Mouse (Mus musculus) liver, embryonic 16.5 days (tissue): ENCODE results near the gene Tbc1d22a. TPM values are rescaled to one million over a fixed set of nuclear protein-coding genes. Genes with fewer than 3 reads are reported as not detected.

Source experiments
- ATAC-seq: fragments of 200-750 bp; cut with Nextera tagmentation; 2 replicates; pipeline ENCODE4 v1.8.0; 2017; ENCODE audit warnings: low read depth, mild to moderate bottlenecking, moderate number of reproducible peaks, moderate library complexity
- H3K27ac ChIP-seq: fragments of 300-500 bp; sonication (generic); 2 replicates; pipeline ENCODE4 v1.5.1; 2014; ENCODE audit warnings: mild to moderate bottlenecking, low read length
- H3K27me3 ChIP-seq: fragments of 300-500 bp; sonication (generic); 2 replicates; pipeline ENCODE4 v1.6.1; 2014; ENCODE audit warnings: low read depth, low read length, mixed read lengths; ENCODE audit not compliant: control insufficient read depth, insufficient read depth
- H3K36me3 ChIP-seq: fragments of 300-500 bp; sonication (generic); 2 replicates; pipeline ENCODE4 v1.6.1; 2014; ENCODE audit warnings: mild to moderate bottlenecking; ENCODE audit not compliant: control insufficient read depth, insufficient read depth
- H3K4me1 ChIP-seq: fragments of 300-500 bp; sonication (generic); 2 replicates; pipeline ENCODE4 v1.6.1; 2014; ENCODE audit warnings: low read depth, low read length, mixed read lengths; ENCODE audit not compliant: control insufficient read depth
- H3K4me2 ChIP-seq: fragments of 300-500 bp; sonication (generic); 2 replicates; pipeline ENCODE4 v1.6.1; 2014; ENCODE audit warnings: low read depth, low read length, mixed read lengths
- H3K4me3 ChIP-seq: fragments of 300-500 bp; sonication (generic); 2 replicates; pipeline ENCODE4 v1.5.1; 2014; ENCODE audit warnings: low read depth, mild to moderate bottlenecking, low read length
- H3K9ac ChIP-seq: fragments of 300-500 bp; sonication (generic); 2 replicates; pipeline ENCODE4 v1.6.1; 2014; ENCODE audit warnings: low read depth, low read length
- H3K9me3 ChIP-seq: fragments of 300-500 bp; sonication (generic); replicated peaks from 2 replicates; pipeline ENCODE4 v1.6.1; 2016; ENCODE audit warnings: low read length; ENCODE audit not compliant: control insufficient read depth
- whole genome bisulfite sequencing: fragments of 180-500 bp; shearing (Covaris S2); extraction: QIAGEN DNeasy Blood & Tissue Kit; methylation state at CpG from one replicate; pipeline ENCODE4 v1.1.7; 2014; ENCODE audit not compliant: insufficient replicate concordance; 5-methylcytosine and 5-hydroxymethylcytosine counted together
- polyA plus RNA-seq: library from polyadenylated mRNA; unstranded; fragments of >200 nt; fragmentation: Nextera tagmentation; extraction: Ambion mirVana; gene quantifications from 2 replicates; pipeline ENCODE4 v1.2.1, GENCODE M21; 2015

Gene Tbc1d22a
- polyA plus RNA-seq, 1 experiment from 2014 or later = 8.1 TPM

- no peak for ATAC-seq
- 79% methylated on average over 7 of the region's 7 CpGs for WGBS
- Histone ChIP-seq H3K36me3 (no peaks in the 10 kb centered on the region), H3K4me2 (no peak overlapping the region), H3K27ac (no peak overlapping the region), H3K4me1 (no peaks in the 10 kb centered on the region), H3K9me3 (no peaks in the 10 kb centered on the region), H3K27me3 (no peaks in the 10 kb centered on the region), H3K4me3 (no peak overlapping the region), H3K9ac (no peak overlapping the region)
Observed at GRCm38 (mm10) chr15:86447251-86447650, 233.0 kb downstream of the Tbc1d22a start.

- H3K4me1 ChIP-seq = no peaks in the 10 kb centered on the region
- ATAC-seq = no peak
- no peak overlapping the region for H3K27ac ChIP-seq
- no peaks in the 10 kb centered on the region for H3K27me3 ChIP-seq
- H3K9me3 ChIP-seq = no peaks in the 10 kb centered on the region
- H3K9ac ChIP-seq = no peak overlapping the region
- no peak overlapping the region for H3K4me2 ChIP-seq
- H3K4me3 ChIP-seq = no peak overlapping the region
- no peaks in the 10 kb centered on the region for H3K36me3 ChIP-seq
- 62% methylated on average over 5 of the region's 5 CpGs for WGBS
Observed at GRCm38 (mm10) chr15:86449236-86449635, 235.0 kb downstream of the Tbc1d22a start.

DNA sequence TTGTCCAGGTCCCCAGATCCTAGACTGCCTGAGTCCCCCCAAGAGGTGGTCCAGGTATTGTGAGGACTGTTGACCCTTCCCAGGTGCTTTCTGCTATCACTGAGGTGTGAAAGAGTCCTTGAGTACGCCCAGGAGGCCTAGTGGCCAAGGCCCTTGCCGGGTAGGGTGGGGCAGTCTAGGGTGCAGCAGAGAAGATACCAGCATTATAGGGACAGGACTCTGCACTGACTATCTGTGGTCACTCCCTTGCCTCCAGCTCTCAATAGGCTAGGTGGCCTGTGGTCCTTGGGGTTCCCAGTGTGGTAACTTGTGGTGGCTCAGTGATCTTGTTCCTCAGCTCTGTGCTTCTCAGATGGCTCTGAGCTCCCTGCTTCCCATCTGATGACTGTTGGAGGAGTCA is 235.5 kb downstream of the Tbc1d22a start:
- H3K4me2 ChIP-seq = no peak overlapping the region
- H3K27ac ChIP-seq = no peak overlapping the region
- no peaks in the 10 kb centered on the region for H3K36me3 ChIP-seq
- no peaks in the 10 kb centered on the region for H3K4me1 ChIP-seq
- WGBS = 74% methylated on average over 2 of the region's 2 CpGs
- no peak overlapping the region for H3K4me3 ChIP-seq
- H3K27me3 ChIP-seq = no peaks in the 10 kb centered on the region
- no peaks in the 10 kb centered on the region for H3K9me3 ChIP-seq
- no peak for ATAC-seq
- H3K9ac ChIP-seq = no peak overlapping the region

DNA sequence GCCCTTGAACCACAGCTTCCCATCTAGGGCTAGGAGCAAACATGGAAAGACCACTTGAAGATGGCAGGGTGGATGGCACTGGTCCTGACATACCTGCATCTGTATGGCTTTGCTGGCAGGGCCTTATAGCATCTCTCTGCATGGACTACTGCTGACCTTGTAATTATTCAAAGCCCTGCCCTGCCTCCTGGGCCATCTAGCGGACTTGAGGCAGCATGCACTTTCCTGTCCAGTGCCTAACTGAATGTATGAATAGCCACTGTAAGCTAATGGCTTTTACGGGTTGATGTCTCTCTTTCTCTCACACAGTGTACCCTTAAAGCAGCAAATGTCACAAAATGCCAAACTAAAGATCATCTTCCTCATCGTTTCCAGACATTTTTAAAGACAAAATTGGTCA is 245.2 kb downstream of the Tbc1d22a start:
- 68% methylated on average over 3 of the region's 3 CpGs for WGBS
- Histone ChIP-seq H3K36me3 (no peaks in the 10 kb centered on the region), H3K4me3 (no peak overlapping the region), H3K4me2 (no peak overlapping the region), H3K9ac (no peak overlapping the region), H3K9me3 (no peaks in the 10 kb centered on the region), H3K27ac (no peak overlapping the region), H3K4me1 (no peaks in the 10 kb centered on the region), H3K27me3 (no peaks in the 10 kb centered on the region)
- no peak for ATAC-seq

DNA sequence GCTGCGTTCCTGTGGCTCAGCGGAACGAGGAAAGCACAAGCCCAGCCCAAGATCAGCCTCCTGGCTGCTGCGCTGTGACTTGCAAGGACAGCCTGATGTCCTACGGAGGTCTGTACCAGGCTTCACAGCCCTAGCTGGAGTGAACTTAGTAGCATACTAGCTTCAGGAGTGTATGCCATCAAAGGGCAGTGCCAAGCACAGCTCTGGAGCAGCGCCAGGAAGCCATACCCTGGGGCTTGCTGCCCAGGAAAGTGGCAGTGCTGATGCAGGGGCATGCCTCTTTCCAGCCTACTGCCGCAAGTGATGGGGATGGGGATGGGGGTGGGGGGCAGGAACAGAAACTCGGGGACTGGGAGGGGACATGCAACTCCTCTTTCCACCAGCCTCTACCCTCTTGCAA is 248.4 kb downstream of the Tbc1d22a start:
- H3K36me3 ChIP-seq = no peaks in the 10 kb centered on the region
- H3K27me3 ChIP-seq = no peaks in the 10 kb centered on the region
- ATAC-seq = no peak
- no peaks in the 10 kb centered on the region for H3K4me1 ChIP-seq
- H3K27ac ChIP-seq = no peak overlapping the region
- H3K4me2 ChIP-seq = no peak overlapping the region
- WGBS = 81% methylated on average over 8 of the region's 8 CpGs
- no peaks in the 10 kb centered on the region for H3K9me3 ChIP-seq
- H3K4me3 ChIP-seq = no peak overlapping the region
- H3K9ac ChIP-seq = no peak overlapping the region

GRCm38 (mm10) chr15:86468082-86468481 is 253.8 kb downstream of the Tbc1d22a start:
- no peak for ATAC-seq
- no peak overlapping the region for H3K9ac ChIP-seq

GRCm38 (mm10) chr15:86471136-86471535 is 256.9 kb downstream of the Tbc1d22a start:
- no peaks in the 10 kb centered on the region for H3K4me1 ChIP-seq
- no peak overlapping the region for H3K4me2 ChIP-seq
- no peak overlapping the region for H3K27ac ChIP-seq
- WGBS = 58% methylated on average over 7 of the region's 7 CpGs
- no peaks in the 10 kb centered on the region for H3K36me3 ChIP-seq
- no peaks in the 10 kb centered on the region for H3K27me3 ChIP-seq
- no peaks in the 10 kb centered on the region for H3K9me3 ChIP-seq
- no peak overlapping the region for H3K4me3 ChIP-seq
- no peak for ATAC-seq
- H3K9ac ChIP-seq = no peak overlapping the region

More at GRCm38 (mm10) chr15:86468082-86468481, 253.8 kb downstream of the Tbc1d22a start:
- Histone ChIP-seq H3K4me3 (no peak overlapping the region), H3K27ac (no peak overlapping the region), H3K4me1 (no peaks in the 10 kb centered on the region), H3K4me2 (no peak overlapping the region), H3K27me3 (no peaks in the 10 kb centered on the region), H3K9me3 (no peaks in the 10 kb centered on the region), H3K36me3 (no peaks in the 10 kb centered on the region)

GRCm38 (mm10) chr15:86473473-86473872 is 259.2 kb downstream of the Tbc1d22a start:
- WGBS = 72% methylated on average over 11 of the region's 11 CpGs
- no peak overlapping the region for H3K27ac ChIP-seq
- no peaks in the 10 kb centered on the region for H3K36me3 ChIP-seq
- no peaks in the 10 kb centered on the region for H3K4me1 ChIP-seq
- no peaks in the 10 kb centered on the region for H3K27me3 ChIP-seq
- H3K9me3 ChIP-seq = no peaks in the 10 kb centered on the region
- ATAC-seq = no peak
- H3K4me2 ChIP-seq = no peak overlapping the region
- no peak overlapping the region for H3K9ac ChIP-seq
- H3K4me3 ChIP-seq = no peak overlapping the region

DNA sequence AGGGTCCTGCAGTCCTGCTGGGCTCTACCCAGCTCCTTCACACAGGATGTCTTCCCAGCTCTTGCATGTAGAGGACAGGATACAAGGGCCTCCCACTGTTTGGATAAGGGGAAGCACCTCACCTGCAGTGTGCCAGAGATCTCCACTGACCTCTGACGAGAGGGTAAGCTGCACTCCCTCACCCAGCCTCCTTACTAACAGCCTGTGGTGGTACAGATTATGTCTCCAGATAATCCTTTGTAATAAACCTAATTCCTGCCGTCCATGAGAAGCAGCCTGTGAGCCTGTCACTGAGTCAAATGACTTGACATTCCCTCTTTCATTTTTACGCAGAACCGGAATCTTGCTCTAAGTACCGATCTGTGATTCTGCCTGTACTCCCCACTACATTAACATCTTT is 260.7 kb downstream of the Tbc1d22a start:
- Histone ChIP-seq H3K4me2 (no peak overlapping the region), H3K27ac (no peak overlapping the region), H3K9me3 (no peaks in the 10 kb centered on the region), H3K4me3 (no peak overlapping the region), H3K27me3 (no peaks in the 10 kb centered on the region), H3K36me3 (no peaks in the 10 kb centered on the region), H3K9ac (no peak overlapping the region), H3K4me1 (no peaks in the 10 kb centered on the region)
- 72% methylated on average over 5 of the region's 5 CpGs for WGBS
- ATAC-seq = no peak

GRCm38 (mm10) chr15:86476483-86476882 is 262.2 kb downstream of the Tbc1d22a start:
- no peak for ATAC-seq
- H3K4me2 ChIP-seq = no peak overlapping the region
- no peaks in the 10 kb centered on the region for H3K9me3 ChIP-seq
- H3K27ac ChIP-seq = no peak overlapping the region
- H3K36me3 ChIP-seq = no peaks in the 10 kb centered on the region
- H3K27me3 ChIP-seq = no peaks in the 10 kb centered on the region
- H3K4me1 ChIP-seq = no peaks in the 10 kb centered on the region
- H3K4me3 ChIP-seq = no peak overlapping the region
- no peak overlapping the region for H3K9ac ChIP-seq
- 72% methylated on average over 6 of the region's 6 CpGs for WGBS
